Mouse (Mus musculus) forebrain, embryonic 16.5 days (tissue): ENCODE data around the gene Yrdc. TPM values are rescaled to one million over a fixed set of nuclear protein-coding genes. Genes with fewer than 3 reads are reported as not detected.

Experiments used
- ATAC-seq: fragments of 200-750 bp; cut with Nextera tagmentation; 2 replicates; pipeline ENCODE4 v1.8.0; 2017; ENCODE audit warnings: mild to moderate bottlenecking, moderate library complexity
- H3K27ac ChIP-seq: fragments of 300-500 bp; sonication (generic); 2 replicates; pipeline ENCODE4 v1.5.1; 2014; ENCODE audit warnings: low read length, control low read depth
- H3K27me3 ChIP-seq: fragments of 300-500 bp; sonication (generic); replicated peaks from 2 replicates; pipeline ENCODE4 v1.6.1; 2014; ENCODE audit warnings: low read length; ENCODE audit not compliant: control insufficient read depth, insufficient read depth
- H3K36me3 ChIP-seq: fragments of 300-500 bp; sonication (generic); 2 replicates; pipeline ENCODE4 v1.6.1; 2014; ENCODE audit not compliant: control insufficient read depth, insufficient read depth
- H3K4me1 ChIP-seq: fragments of 300-500 bp; sonication (generic); replicated peaks from 2 replicates; pipeline ENCODE4 v1.6.1; 2014; ENCODE audit warnings: low read length; ENCODE audit not compliant: control insufficient read depth, insufficient read depth
- H3K4me2 ChIP-seq: fragments of 300-500 bp; sonication (generic); 2 replicates; pipeline ENCODE4 v1.6.1; 2014; ENCODE audit warnings: mild to moderate bottlenecking, low read length, control low read depth
- H3K4me3 ChIP-seq: fragments of 300-500 bp; sonication (generic); replicated peaks from 2 replicates; pipeline ENCODE4 v1.5.1; 2014; ENCODE audit warnings: mild to moderate bottlenecking, low read length, control low read depth
- H3K9ac ChIP-seq: fragments of 300-500 bp; sonication (generic); replicated peaks from 2 replicates; pipeline ENCODE4 v1.6.1; 2014; ENCODE audit warnings: low read depth, low read length, control low read depth
- H3K9me3 ChIP-seq: fragments of 300-500 bp; sonication (generic); 2 replicates; pipeline ENCODE4 v1.6.1; 2016; ENCODE audit warnings: low read length; ENCODE audit not compliant: control insufficient read depth
- WGBS: fragments of 180-500 bp; shearing (Covaris S2); extraction: QIAGEN DNeasy Blood & Tissue Kit; methylation state at CpG from one replicate; pipeline ENCODE4 v1.1.7; 2014; 5-methylcytosine and 5-hydroxymethylcytosine counted together
- polyA plus RNA-seq: library from polyadenylated mRNA; unstranded; fragments of >200 nt; fragmentation: Nextera tagmentation; extraction: Ambion mirVana; gene quantifications from 2 replicates; pipeline ENCODE4 v1.2.1, GENCODE M21; 2015

Gene Yrdc
- polyA plus RNA-seq, 1 experiment from 2014 or later, result 51.2 TPM

- Histone ChIP-seq H3K27ac (no peak overlapping the region), H3K4me2 (no peak overlapping the region), H3K4me3 (no peak overlapping the region), H3K36me3 (no peaks in the 10 kb centered on the region), H3K9me3 (no peaks in the 10 kb centered on the region), H3K9ac (no peak overlapping the region), H3K27me3 (no peaks in the 10 kb centered on the region), H3K4me1 (no peaks in the 10 kb centered on the region)
- no peak for ATAC-seq
- WGBS, result 96% methylated on average over 1 of the region's 1 CpGs
These were observed 22.2 kb downstream of the Yrdc start for GRCm38 (mm10) chr4:124872719-124873118.

- Histone ChIP-seq H3K4me1 (peaks cover 16% of the 10 kb centered on the region), H3K27me3 (peaks cover 26% of the 10 kb centered on the region), H3K36me3 (no peaks in the 10 kb centered on the region), H3K4me2 (peak within 1 kb of the TSS; percentile 69), H3K9me3 (peaks cover 2% of the 10 kb centered on the region; the same call in 1 of the 2 replicates), H3K4me3 (peak within 1 kb of the TSS; percentile 66), H3K9ac (peak within 1 kb of the TSS; percentile 31), H3K27ac (no peak within 1 kb of the TSS)
- 4% methylated on average over 11 of the region's 11 CpGs for WGBS
- ATAC-seq, result no peak
These were observed 30.1 kb downstream of the Yrdc start, which contains the start of gene Epha10 for GRCm38 (mm10) chr4:124880599-124880998. Gene Epha10, plus strand, starts transcription at chr4:124880899.

DNA sequence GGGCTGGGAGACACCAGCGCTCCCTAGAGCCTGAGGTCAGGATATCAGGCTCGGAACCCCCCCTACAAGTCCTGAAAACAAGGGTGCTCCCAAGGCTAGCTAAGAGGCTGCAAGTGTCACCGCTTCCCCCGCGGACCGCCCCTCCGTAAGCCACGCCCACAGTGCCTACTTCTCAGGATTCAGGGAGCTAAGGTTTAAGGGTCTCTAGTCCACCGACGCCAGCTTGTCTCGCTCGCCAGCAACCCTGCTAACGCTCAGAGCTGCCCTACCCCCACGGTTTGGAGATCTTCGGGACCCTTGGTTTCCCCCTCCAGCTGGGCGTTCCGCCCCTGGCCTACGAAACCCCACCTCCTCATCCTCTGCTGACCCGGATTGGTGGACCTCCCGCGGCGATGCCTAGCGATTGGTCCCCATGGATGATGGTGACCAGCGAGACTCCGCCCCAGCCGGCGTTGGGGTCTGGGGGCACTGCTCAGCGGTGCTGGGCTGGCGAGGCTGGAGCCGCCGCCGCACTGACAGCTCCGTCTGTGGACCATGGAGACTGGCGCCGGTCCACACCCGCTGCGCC, 30.9 kb downstream of the Yrdc start:
- peaks cover 28% of the 10 kb centered on the region for H3K27me3 ChIP-seq
- peak overlapping the region; percentile 31 for H3K9ac ChIP-seq
- H3K4me1 ChIP-seq, result peaks cover 16% of the 10 kb centered on the region
- no peaks in the 10 kb centered on the region for H3K36me3 ChIP-seq
- peaks cover 2% of the 10 kb centered on the region; the same call in 1 of the 2 replicates for H3K9me3 ChIP-seq
- H3K4me3 ChIP-seq, result peak overlapping the region; percentile 66
- under 1% methylated on average over 37 of the region's 37 CpGs for WGBS
- peak overlapping the region; percentile 69 for H3K4me2 ChIP-seq
- peak; percentile 98 for ATAC-seq
- no peak overlapping the region for H3K27ac ChIP-seq

DNA sequence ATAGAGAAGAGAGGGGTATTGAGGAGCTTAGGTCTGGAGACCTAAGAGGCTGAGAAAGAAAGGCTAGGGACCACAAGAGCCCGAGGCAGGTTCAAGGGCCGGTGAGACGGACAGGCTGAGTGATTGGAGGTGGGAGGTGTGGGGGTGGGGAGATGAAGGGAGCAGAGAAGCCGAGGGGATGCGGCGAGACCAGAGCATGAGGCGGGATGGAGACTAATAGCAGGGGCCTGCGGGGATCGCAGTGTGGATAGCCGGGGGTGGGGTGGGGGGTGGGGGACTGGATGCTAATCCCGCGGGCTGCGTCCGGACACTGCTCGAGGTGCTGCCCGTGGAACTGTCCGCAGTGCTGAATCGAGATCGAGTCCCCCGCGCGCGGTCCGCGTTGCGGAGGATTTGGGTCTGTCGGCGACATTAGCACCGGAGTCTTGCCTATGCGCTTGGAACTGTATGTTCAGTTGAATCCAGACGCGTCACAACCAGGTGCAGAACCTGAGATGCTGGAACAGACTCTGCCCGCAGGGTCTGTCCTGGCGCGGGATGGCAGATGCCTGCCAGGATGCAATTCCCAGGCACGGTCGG, 31.8 kb downstream of the Yrdc start:
- Histone ChIP-seq H3K9me3 (peaks cover 2% of the 10 kb centered on the region; the same call in 1 of the 2 replicates), H3K4me3 (peak overlapping the region; percentile 66), H3K4me2 (peak overlapping the region; percentile 69), H3K9ac (peak overlapping the region; percentile 31), H3K27ac (no peak overlapping the region), H3K4me1 (peaks cover 16% of the 10 kb centered on the region), H3K27me3 (peaks cover 28% of the 10 kb centered on the region), H3K36me3 (no peaks in the 10 kb centered on the region)
- peak; percentile 26 for ATAC-seq
- under 1% methylated on average over 37 of the region's 37 CpGs for WGBS

DNA sequence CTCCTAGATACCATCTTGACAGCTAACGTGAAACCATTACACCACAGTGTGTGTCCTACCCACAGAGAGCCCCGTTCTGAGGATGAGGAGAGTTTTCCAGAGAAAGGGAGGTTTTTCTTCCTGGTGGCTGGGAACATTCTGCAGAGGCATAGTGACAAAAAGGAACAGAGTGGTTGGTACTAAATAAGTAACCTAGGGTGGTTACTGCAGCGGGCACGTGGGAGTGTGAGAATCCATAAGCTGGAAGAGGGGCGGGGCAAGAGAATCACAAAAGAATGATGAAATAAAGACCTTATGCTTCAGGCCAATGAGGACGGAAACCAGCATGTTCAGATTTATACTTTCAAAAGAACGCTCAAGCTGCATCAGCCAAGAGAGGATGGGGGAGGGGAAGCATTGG, 38.2 kb downstream of the Yrdc start:
- no peak overlapping the region for H3K4me2 ChIP-seq
- H3K4me1 ChIP-seq, result no peaks in the 10 kb centered on the region
- H3K27me3 ChIP-seq, result peaks cover 28% of the 10 kb centered on the region
- no peaks in the 10 kb centered on the region for H3K9me3 ChIP-seq
- H3K9ac ChIP-seq, result no peak overlapping the region
- no peak overlapping the region for H3K4me3 ChIP-seq
- 59% methylated on average over 7 of the region's 7 CpGs for WGBS
- H3K36me3 ChIP-seq, result no peaks in the 10 kb centered on the region
- H3K27ac ChIP-seq, result no peak overlapping the region
- ATAC-seq, result no peak

GRCm38 (mm10) chr4:124889935-124890334, 39.5 kb downstream of the Yrdc start:
- no peaks in the 10 kb centered on the region for H3K9me3 ChIP-seq
- H3K4me1 ChIP-seq, result peaks cover 5% of the 10 kb centered on the region; the same call in 1 of the 2 replicates
- H3K36me3 ChIP-seq, result no peaks in the 10 kb centered on the region
- no peak overlapping the region for H3K4me3 ChIP-seq
- no peak overlapping the region for H3K9ac ChIP-seq
- no peak overlapping the region for H3K27ac ChIP-seq
- 85% methylated on average over 2 of the region's 2 CpGs for WGBS
- no peak for ATAC-seq
- H3K4me2 ChIP-seq, result no peak overlapping the region
- peaks cover 33% of the 10 kb centered on the region for H3K27me3 ChIP-seq

GRCm38 (mm10) chr4:124890831-124891230, 40.4 kb downstream of the Yrdc start:
- 72% methylated on average over 5 of the region's 5 CpGs for WGBS
- peaks cover 37% of the 10 kb centered on the region for H3K27me3 ChIP-seq
- no peak overlapping the region for H3K27ac ChIP-seq
- H3K4me2 ChIP-seq, result no peak overlapping the region
- no peaks in the 10 kb centered on the region for H3K9me3 ChIP-seq
- ATAC-seq, result no peak
- H3K36me3 ChIP-seq, result no peaks in the 10 kb centered on the region
- no peak overlapping the region for H3K9ac ChIP-seq
- no peak overlapping the region for H3K4me3 ChIP-seq
- peaks cover 9% of the 10 kb centered on the region for H3K4me1 ChIP-seq

- Histone ChIP-seq H3K27me3 (peaks cover 35% of the 10 kb centered on the region), H3K9me3 (no peaks in the 10 kb centered on the region), H3K4me3 (no peak overlapping the region), H3K36me3 (no peaks in the 10 kb centered on the region), H3K27ac (no peak overlapping the region), H3K4me1 (peaks cover 10% of the 10 kb centered on the region), H3K9ac (no peak overlapping the region), H3K4me2 (no peak overlapping the region)
- WGBS, result 26% methylated on average over 6 of the region's 6 CpGs
- no peak for ATAC-seq
These were observed 43.3 kb downstream of the Yrdc start for GRCm38 (mm10) chr4:124893769-124894168.

DNA sequence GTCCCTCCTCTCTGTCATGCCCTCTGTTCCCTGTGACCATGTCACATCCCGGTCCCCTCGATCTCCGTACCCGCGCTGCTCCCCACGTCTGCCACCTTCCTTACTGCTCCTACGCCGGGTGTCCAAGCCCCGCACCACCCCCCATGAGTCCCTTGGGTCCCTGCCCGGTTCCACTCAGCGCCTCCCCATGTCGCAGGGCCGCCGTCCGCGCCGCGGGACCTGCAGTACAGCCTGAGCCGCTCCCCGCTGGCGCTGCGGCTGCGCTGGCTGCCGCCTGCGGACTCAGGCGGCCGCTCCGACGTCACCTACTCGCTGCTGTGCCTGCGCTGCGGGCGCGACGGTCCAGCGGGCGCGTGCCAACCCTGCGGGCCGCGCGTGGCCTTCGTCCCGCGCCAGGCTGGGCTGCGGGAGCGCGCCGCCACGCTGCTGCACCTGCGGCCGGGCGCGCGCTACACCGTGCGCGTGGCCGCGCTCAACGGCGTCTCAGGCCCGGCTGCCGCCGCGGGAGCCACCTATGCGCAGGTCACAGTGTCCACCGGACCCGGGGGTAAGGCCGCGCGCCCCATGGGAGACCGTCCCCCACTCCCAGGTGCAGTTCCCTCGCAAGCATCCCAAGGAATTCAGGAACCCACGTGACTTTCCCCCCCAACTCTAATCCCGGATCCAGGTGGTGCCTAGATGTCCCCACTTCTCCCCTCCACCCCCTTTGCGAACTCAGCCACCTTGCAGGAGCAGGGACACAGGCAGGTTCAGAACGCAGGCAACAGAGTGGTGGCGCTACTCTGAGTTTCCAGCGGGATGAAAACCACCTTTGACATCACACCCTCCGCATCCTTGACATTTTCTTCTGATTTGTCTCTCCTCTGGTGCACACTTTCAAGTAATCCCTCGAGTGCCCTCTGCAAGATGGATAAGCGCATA, 44.3 kb downstream of the Yrdc start:
- Histone ChIP-seq H3K36me3 (no peaks in the 10 kb centered on the region), H3K9ac (peak overlapping the region; percentile 57), H3K4me3 (peak overlapping the region; percentile 51), H3K9me3 (no peaks in the 10 kb centered on the region), H3K27me3 (peaks cover 35% of the 10 kb centered on the region), H3K4me2 (peak overlapping the region; percentile 71), H3K27ac (no peak overlapping the region), H3K4me1 (peaks cover 17% of the 10 kb centered on the region)
- ATAC-seq, result peak; percentile 70
- WGBS, result under 1% methylated on average over 83 of the region's 83 CpGs
